Mouse (Mus musculus): Measurements from ENCODE around the gene Vmn1r56.
"Not testable (repeated sequence)": the region's sequence is repeated elsewhere in the genome, so short reads cannot be mapped to it uniquely, and the experiment has no call there.

The Vmn1r56 gene

GRCm38 (mm10) chr7:5196647-5197046, at the start of gene Vmn1r56:
Gene Vmn1r56, minus strand, starts transcription at chr7:5196747.
- not testable (repeated sequence) for DNase-seq

GRCm38 (mm10) chr7:5218193-5218592, 21.6 kb upstream of the Vmn1r56 start, which contains the start of gene Vmn1r57:
Gene Vmn1r57, plus strand, starts transcription at chr7:5218493.
- DNase-seq, result not testable (repeated sequence)

GRCm38 (mm10) chr7:5149570-5149969, 47.0 kb downstream of the Vmn1r56 start, which contains the start of gene Vmn1r55:
Gene Vmn1r55, minus strand, starts transcription at chr7:5149670.
- DNase-seq, result not testable (repeated sequence)
